Mouse (Mus musculus) ES-Bruce4 (cell line): ENCODE measurements around the gene Syt1. TPM values are rescaled to one million over a fixed set of nuclear protein-coding genes. Genes with fewer than 3 reads are reported as not detected.

Source experiments
- H3K27ac ChIP-seq: 2 replicates; pipeline ENCODE4 v1.5.1; 2012; ENCODE audit warnings: low read length, inconsistent platforms; ENCODE audit not compliant: insufficient read depth
- H3K27me3 ChIP-seq: 2 replicates; pipeline ENCODE4 v1.6.1; 2012; ENCODE audit warnings: mild to moderate bottlenecking, low read length, inconsistent platforms; ENCODE audit not compliant: control insufficient read depth, poor library complexity, insufficient read depth, severe bottlenecking
- H3K36me3 ChIP-seq: 2 replicates; pipeline ENCODE4 v1.6.1; 2012; ENCODE audit warnings: inconsistent platforms, mild to moderate bottlenecking, low read length, moderate library complexity; ENCODE audit not compliant: control insufficient read depth, poor library complexity, insufficient read depth, severe bottlenecking
- H3K4me1 ChIP-seq: one replicate; pipeline ENCODE4 v1.8.1; 2011; ENCODE audit warnings: low read length; ENCODE audit not compliant: control insufficient read depth, insufficient read depth
- H3K4me3 ChIP-seq: 2 replicates; pipeline ENCODE4 v1.5.1; 2011; ENCODE audit warnings: low read depth, mild to moderate bottlenecking, low read length
- H3K9ac ChIP-seq: 2 replicates; pipeline ENCODE4 v1.6.1; 2012; ENCODE audit warnings: low read depth, mild to moderate bottlenecking, inconsistent platforms; ENCODE audit not compliant: poor library complexity, severe bottlenecking
- H3K9me3 ChIP-seq: replicated peaks from 2 replicates; pipeline ENCODE4 v1.6.1; 2012; ENCODE audit warnings: mild to moderate bottlenecking, low read length, inconsistent platforms; ENCODE audit not compliant: control insufficient read depth, poor library complexity, insufficient read depth, severe bottlenecking
- CTCF ChIP-seq: IDR thresholded peaks from one replicate; pipeline ENCODE4 v1.8.1; 2011; ENCODE audit warnings: low read depth, low read length
- EP300 ChIP-seq: IDR thresholded peaks from 2 replicates; pipeline ENCODE4 v1.6.1; 2011; ENCODE audit warnings: low read depth, low read length; ENCODE audit not compliant: insufficient read depth
- POLR2A ChIP-seq: IDR thresholded peaks from one replicate; pipeline ENCODE4 v1.8.1; 2011; ENCODE audit warnings: low read length; ENCODE audit not compliant: insufficient read depth
- polyA plus RNA-seq: library from polyadenylated mRNA; stranded (reverse); fragments of >200 nt; gene quantifications from 2 replicates; pipeline ENCODE4 v1.2.4, GENCODE M21; 2011; ENCODE audit warnings: low read depth; ENCODE audit not compliant: missing spikeins, insufficient read depth, insufficient read length

The Syt1 gene
- polyA plus RNA-seq, 1 experiment: 0.72 TPM

- no peak overlapping the region for H3K4me3 ChIP-seq
- H3K9me3 ChIP-seq: no peaks in the 10 kb centered on the region
- H3K4me1 ChIP-seq: no peaks in the 10 kb centered on the region
- no peak for TF ChIP-seq POLR2A
- no peak for TF ChIP-seq CTCF
- no peak for TF ChIP-seq EP300
- no peak overlapping the region for H3K9ac ChIP-seq
- no peak overlapping the region for H3K27ac ChIP-seq
- H3K27me3 ChIP-seq: no peaks in the 10 kb centered on the region
- no peaks in the 10 kb centered on the region for H3K36me3 ChIP-seq
Measured at GRCm38 (mm10) chr10:108867202-108867601, 143.6 kb downstream of the Syt1 start.

GRCm38 (mm10) chr10:108865586-108865985 lies 145.2 kb downstream of the Syt1 start:
- H3K4me3 ChIP-seq: no peak overlapping the region
- no peak overlapping the region for H3K27ac ChIP-seq
- no peak for TF ChIP-seq EP300
- TF ChIP-seq CTCF: no peak
- no peak for TF ChIP-seq POLR2A
- H3K9ac ChIP-seq: no peak overlapping the region
- no peaks in the 10 kb centered on the region for H3K9me3 ChIP-seq
- H3K27me3 ChIP-seq: no peaks in the 10 kb centered on the region
- no peaks in the 10 kb centered on the region for H3K36me3 ChIP-seq
- H3K4me1 ChIP-seq: no peaks in the 10 kb centered on the region

GRCm38 (mm10) chr10:108855986-108856385 lies 154.8 kb downstream of the Syt1 start:
- H3K27me3 ChIP-seq: no peaks in the 10 kb centered on the region
- H3K36me3 ChIP-seq: no peaks in the 10 kb centered on the region
- no peak overlapping the region for H3K27ac ChIP-seq
- no peak overlapping the region for H3K4me3 ChIP-seq
- H3K9ac ChIP-seq: no peak overlapping the region
- no peaks in the 10 kb centered on the region for H3K4me1 ChIP-seq
- TF ChIP-seq EP300 (no peak), CTCF (no peak), POLR2A (no peak)
- H3K9me3 ChIP-seq: no peaks in the 10 kb centered on the region

- Histone ChIP-seq H3K27ac (no peak overlapping the region), H3K9me3 (no peaks in the 10 kb centered on the region), H3K9ac (no peak overlapping the region), H3K27me3 (no peaks in the 10 kb centered on the region), H3K4me1 (no peaks in the 10 kb centered on the region), H3K36me3 (no peaks in the 10 kb centered on the region), H3K4me3 (no peak overlapping the region)
- TF ChIP-seq POLR2A: no peak
- TF ChIP-seq EP300: no peak
- TF ChIP-seq CTCF: no peak
Measured at GRCm38 (mm10) chr10:108852757-108853156, 158.0 kb downstream of the Syt1 start.

GRCm38 (mm10) chr10:108837434-108837833 lies 173.3 kb downstream of the Syt1 start:
- H3K27me3 ChIP-seq: no peaks in the 10 kb centered on the region
- no peaks in the 10 kb centered on the region for H3K4me1 ChIP-seq
- H3K4me3 ChIP-seq: no peak overlapping the region
- H3K9me3 ChIP-seq: no peaks in the 10 kb centered on the region
- H3K36me3 ChIP-seq: no peaks in the 10 kb centered on the region
- no peak overlapping the region for H3K9ac ChIP-seq
- no peak for TF ChIP-seq POLR2A
- TF ChIP-seq CTCF: no peak
- TF ChIP-seq EP300: no peak
- H3K27ac ChIP-seq: no peak overlapping the region

- Histone ChIP-seq H3K4me1 (no peaks in the 10 kb centered on the region), H3K27me3 (no peaks in the 10 kb centered on the region), H3K4me3 (no peak overlapping the region), H3K27ac (no peak overlapping the region), H3K9me3 (no peaks in the 10 kb centered on the region), H3K9ac (no peak overlapping the region), H3K36me3 (no peaks in the 10 kb centered on the region)
- TF ChIP-seq POLR2A: no peak
- no peak for TF ChIP-seq CTCF
- TF ChIP-seq EP300: no peak
Measured at GRCm38 (mm10) chr10:108832248-108832647, 178.5 kb downstream of the Syt1 start.
